Mouse (Mus musculus): ENCODE measurements around the gene Tjp2. TPM values are rescaled to one million over a fixed set of nuclear protein-coding genes. Genes with fewer than 3 reads are reported as not detected.
"Not testable (repeated sequence)": the region's sequence is repeated elsewhere in the genome, so short reads cannot be mapped to it uniquely, and the experiment has no call there.

Tjp2 gene
- total RNA-seq, 4 experiments from 2014 or later: 7.2 to 14.6 (median 10.7) TPM

DNA sequence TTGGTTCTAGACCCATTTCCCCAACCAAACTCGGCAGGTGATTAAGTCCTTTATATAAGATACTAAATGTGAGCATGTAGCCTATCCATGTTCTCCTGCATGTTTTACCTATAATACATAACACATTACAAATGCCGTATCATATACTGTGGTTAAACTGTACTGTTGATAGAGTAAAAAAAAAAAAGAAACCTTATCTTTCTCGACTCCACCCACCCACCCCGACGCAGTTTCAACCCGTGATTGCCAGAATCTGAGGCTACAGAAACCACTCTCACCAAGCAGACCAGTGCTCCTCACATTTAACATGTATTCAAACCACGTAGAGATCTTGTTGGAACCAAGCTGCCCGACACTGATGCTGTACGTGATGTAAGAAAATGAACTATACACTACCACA is 102.2 kb downstream of the Tjp2 start:
- DNase-seq: no peak

DNA sequence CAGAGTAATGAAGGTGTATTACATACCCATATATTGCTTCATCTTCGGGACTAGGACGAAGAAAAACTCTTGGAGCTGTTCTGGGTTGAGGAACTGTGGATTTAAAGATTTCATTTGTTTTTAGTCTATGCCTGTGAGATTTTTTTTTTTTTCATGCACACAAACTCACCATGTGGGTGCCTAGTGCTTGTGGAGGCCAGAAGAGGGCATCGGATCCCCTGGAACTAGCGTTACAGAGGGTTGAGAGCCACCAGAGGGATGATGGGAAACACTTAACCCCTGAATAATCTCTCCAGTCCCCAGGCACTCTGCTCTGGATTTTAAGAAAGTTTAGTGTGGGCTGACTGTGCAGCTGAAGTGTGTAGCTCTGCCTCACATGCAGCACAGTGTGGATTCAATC is 104.0 kb downstream of the Tjp2 start:
- no peak for DNase-seq

DNA sequence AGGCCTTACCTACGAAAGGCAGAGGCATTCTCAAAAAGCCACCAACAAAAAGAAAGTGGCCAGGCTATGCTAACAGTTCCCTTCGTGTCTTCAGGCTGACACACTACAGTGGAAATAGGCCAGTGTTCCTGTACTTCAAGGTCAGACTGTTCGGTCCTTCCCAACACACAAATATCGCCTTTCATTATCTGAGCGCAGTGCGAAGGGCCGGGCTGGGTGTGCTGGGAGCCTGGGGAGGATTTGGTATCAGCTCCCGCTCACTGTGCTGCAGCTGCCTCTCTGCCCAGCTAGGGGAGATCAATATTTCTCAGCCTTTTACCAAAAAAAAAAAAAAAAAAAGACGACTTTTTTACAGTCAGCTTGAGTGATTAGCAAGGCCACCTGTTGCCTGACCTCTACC is 106.1 kb downstream of the Tjp2 start:
- no peak for DNase-seq

DNA sequence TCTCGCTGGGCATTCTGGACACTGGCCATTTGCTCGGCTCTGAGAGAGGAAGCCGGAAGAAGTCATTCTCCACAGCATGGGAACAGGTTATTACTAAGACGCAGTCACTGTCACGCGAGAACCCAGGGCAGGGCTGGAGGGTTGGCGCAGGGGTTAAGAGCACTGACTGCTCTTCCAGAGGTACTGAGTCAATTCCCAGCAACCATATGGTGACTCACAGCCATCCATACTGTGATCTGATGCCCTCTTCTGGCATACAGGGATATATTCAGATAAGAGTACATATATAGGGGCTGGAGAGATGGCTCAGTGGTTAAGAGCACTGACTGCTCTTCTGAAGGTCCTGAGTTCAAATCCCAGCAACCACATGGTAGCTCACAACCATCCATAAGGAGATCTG is 113.2 kb downstream of the Tjp2 start:
- DNase-seq: no peak

DNA sequence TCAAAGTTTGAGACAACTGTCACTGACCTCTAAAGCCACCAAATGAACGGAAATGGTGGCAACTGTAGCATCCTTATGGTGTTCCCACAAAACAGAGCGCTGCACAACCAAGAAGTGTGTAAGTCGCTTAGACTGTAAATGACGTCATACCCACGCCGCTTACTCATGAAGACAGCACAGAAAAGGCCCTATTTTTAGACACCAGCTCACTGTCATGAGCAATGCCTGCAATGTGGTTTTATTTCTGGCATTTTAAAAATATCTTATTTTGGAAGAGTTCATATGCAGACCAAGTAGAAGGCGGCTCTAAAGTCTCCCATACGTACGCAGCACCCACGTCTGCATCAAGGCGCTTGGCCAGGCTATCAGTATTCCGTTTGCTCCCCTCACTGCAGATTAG is 117.1 kb downstream of the Tjp2 start:
- DNase-seq: no peak

DNA sequence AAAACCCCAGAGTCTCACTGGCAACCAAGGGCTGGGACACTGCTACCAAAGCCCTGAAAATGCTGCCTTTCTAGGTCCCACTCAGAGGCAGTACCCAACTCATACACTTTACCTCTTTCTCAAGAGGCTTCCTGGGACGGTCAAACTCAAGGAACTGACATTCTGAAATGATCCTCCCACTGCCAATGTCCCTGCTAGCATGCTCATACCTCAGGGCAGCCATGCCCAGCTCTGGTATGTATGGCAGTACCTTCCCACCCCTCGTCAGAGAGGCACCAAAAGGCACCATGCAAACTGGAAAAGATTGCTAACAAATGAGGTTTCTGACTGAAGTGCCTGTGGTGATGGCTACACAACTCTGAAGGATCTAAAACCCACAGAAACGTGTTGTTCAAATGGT is 121.0 kb downstream of the Tjp2 start:
- DNase-seq: no peak

DNA sequence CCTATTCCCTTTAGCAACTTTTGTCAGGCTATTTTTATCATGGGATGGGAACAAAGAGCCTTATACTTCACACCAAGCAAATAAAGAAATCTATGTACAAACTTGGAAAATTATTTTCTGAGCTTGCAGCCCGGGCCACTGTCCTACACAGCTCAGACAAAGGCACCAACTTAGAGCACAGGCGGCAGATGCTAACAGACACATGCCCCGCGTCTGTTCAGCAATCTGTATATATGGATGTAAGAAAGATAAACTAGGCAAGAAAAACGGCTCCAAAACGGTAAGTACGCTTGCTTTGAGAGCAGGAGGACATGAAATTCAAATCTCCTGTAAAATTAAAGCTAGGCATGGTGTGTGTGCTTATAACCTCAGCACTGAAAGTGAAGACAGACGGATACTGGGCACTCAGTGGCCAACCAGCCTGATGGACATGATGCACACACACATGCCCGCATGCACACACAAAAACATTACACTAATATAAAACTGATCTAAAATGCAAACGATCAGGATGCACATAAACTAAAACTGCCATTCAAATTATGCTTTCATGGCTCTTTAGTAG is 122.2 kb downstream of the Tjp2 start:
- no peak for DNase-seq

DNA sequence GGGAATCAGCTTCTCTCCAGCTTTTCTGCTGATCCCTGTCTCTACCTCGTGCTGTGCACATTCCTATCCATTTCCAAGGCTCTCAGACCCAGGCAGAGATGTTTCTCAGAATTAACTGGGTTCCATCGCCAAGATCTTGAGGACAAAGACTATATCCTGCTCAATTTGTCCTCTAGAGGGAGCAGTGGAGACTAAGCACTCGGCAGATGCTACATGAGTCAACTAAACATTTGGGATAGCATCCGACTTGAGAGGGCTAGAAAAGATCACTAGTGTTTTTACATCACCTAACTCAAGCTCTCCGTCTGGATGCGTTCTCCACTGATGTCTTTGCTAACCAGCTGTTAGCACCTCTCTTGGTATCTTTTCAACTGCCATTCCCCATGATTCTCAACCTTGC is 123.6 kb downstream of the Tjp2 start:
- DNase-seq: no peak

DNA sequence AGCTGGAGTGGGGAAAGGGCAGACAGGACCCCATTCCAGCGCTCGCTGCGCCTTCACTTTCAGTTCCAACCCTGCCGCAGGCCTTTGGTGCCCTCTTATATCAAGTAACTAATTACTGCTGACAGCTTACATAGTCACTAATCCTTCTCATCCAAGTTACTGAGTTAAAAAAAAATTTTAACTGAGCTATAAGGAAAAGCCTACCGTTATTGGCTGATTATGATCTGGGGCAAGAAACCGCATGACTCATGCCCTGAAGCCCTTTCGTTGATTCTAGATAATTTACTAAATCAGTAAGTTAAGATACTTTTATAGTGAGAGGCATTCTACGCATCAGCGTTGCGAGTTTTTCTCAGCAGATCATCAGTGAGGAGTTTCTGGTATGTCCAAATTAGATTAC is 126.1 kb downstream of the Tjp2 start:
- no peak for DNase-seq

DNA sequence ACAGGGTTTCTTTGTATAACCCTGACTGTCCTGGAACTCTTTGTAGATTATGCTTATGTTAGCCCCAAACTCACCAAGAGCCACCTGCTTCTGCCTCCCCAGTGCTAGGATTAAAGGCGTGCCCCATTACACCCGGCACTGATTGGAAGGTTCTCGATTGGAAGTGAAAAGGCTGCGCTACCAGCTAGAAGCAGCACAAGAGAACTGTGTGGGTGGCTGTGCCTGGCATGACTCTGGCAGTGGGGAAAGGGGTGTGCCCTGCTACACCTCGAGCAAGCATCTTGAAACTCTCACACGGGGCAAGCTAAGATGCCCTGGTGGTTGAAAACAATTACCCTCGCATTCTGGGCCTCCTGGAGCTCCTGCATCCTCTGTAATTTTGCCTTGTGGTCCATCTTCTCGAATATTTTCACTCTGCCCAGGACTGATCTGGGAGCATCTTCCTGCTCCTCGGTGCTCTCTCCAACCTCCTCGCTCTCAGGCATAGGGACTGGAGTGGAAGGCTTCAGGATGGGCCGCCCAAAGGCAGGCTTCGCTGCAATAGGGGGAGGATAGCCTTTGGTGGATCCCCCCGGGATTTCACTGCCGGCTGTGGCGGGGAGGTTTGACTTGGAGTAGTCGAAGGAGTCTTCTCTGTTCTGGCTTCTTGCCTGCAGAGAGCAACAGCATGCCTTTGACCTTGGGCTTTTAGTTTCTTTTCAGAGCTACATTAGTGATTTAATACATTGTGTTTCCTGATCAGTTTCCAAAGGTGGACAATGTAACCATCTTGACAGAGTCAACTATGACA is 127.0 kb downstream of the Tjp2 start:
- DNase-seq: no peak

DNA sequence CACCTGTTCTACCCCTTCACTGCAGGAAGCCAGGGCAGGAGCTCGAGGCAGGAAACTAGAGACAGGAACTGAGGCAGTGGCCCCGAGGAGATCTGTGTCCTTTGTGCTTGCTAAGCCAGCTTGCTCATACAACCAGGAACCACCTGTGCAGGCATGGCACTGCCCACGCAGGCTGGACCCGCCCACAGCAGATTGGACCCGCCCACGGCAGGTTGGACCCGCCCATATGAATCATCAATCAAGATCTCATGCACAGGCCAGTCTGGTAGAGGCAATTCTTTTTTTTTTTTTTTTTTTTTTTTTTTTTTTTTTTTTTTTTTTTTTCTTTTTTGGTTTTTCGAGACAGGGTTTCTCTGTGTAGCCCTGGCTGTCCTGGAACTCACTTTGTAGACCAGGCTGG is 132.8 kb downstream of the Tjp2 start:
- not testable (repeated sequence) for DNase-seq

DNA sequence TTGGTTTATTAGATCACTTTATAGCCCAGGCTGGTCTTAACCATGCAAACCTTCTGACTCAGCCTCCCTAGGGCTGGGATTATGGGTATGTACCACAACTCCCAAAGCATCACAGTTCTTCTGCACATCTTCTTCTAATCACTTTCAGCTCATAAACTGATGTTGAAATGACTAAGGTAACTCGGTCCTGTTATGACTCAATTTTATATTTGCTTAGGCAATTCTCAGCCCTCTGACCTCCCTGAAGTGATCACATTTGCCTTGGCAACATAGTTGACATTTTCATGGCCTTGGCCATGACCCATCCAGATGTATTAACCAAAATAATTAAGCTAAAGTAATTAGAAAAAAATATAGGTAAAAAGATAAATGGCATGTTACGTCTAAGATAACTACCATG is 134.5 kb downstream of the Tjp2 start:
- DNase-seq: no peak

DNA sequence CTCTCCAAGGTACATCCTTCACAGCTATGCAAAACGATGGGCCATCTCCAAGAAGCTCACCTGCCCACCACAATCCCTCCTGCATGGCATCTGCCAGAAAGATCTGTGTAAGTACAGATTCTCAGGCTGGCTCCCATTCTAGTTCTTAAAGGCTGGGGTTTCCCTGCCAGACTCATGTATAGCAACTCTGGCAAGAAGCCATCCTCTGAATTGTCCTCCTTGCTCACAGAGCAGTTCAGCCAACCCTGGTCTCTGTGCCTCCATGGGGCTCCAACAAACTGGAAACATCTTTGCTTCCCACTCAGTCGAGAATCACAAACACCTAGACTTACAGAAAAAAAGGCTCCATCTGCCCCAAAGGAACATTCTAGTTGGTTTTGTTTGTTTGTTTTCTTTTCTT is 139.5 kb downstream of the Tjp2 start:
- no peak for DNase-seq

DNA sequence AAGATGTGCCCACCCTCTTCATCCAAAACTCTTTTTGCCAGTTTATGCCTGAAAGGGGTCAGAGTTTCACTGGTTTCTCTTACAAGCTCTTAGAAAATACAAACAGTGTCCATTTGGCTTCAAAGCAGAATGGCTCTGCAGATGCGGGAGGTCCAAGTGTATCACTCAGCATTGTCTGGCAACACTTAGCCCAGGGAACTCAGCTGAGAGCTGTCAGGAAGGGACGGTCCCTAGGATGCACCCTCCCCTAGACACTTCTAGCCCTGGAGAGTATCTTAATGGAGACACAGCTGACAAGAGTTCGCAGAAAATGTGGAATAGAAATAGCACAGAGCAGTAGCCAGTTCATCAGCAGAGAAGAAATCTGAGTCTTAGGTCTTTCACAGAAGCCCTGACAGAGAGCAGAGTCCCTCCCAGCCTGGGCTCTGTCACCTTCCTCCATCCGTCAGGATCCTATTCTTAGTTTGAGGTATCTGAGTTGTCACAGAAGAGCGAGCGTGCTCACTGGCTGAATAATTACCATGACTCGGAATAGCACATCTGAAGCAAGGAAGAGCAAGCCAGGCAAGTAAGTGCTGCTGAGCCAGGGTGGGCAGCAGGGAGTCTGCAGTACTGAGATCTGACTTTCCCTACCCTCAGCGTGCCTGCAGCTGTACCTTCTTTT is 144.3 kb downstream of the Tjp2 start:
- DNase-seq: no peak

DNA sequence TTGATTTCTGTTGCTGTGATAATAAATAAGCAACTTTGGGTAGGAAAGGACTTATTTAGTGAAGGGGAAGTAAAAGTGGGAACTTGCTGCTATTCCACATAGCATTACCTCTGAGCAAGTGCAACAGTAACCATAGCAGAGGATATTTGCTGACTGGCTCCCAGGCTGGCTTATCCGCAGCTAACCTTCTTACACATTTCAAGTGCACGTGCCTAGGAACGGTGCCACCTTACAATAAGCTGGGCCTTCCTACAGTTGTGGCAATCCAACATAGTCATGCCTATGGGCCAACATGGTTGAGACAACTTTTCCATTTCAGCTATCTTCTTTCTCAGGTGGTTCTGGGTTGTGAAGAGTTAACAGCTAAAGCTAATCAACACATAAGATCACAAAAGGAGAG is 147.2 kb downstream of the Tjp2 start:
- no peak for DNase-seq

DNA sequence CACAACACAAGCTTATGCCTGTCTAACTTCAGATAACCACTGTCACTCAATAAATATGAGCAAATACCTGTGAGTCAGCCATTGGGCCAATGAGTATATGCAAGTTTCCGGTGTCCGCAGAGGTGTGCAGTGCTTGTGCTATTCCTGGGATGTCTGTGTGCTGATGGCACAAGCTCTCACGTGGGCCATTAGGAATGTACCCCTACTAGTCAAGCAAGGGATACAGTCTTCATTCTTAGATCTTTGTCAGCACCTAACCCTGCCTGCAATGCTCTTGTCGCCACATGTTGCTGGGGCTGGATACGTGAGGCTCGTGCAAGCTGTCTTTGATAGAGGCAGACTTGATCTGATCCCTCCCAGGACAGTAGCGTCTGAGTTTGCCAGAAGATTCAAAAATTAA is 148.3 kb downstream of the Tjp2 start:
- no peak for DNase-seq

DNA sequence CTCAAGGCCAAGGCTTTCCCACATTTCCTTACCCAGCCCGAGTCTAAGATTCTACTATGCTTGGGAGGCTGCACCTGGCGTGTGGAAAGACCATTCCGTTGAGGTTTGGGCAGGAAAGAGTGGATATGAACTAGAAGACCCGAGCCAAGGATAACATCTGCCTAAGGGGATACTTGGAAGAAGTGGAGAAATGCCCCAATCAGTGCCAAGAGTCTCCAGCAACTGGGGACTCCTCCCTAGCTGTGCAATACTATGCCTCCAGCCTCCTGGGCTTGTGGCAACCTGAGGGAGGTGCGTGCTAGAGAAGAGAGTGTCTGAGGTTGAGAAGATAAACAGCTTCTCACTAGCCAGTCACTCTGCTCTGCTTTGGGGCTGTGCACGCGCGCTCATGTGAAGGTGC is 148.9 kb downstream of the Tjp2 start:
- no peak for DNase-seq

DNA sequence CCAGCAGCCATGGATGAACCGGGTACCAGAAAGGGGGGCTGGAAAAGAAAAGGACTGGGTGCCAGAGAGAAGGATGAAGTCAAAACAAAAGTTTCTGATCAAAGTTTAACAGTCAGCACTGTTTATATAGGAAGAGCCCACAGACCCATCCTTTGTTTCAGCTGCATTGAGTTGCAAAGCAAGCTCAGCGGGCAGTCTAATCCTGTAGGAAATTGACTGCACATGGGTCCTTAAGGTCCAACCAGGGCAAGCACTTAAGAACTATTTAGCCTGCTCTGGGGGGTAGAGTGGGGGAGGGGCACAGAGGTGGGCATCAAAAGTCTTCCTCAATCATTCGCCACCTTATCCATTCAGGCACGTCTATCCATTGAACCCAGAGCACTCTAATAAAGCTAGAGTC is 151.7 kb downstream of the Tjp2 start:
- no peak for DNase-seq

DNA sequence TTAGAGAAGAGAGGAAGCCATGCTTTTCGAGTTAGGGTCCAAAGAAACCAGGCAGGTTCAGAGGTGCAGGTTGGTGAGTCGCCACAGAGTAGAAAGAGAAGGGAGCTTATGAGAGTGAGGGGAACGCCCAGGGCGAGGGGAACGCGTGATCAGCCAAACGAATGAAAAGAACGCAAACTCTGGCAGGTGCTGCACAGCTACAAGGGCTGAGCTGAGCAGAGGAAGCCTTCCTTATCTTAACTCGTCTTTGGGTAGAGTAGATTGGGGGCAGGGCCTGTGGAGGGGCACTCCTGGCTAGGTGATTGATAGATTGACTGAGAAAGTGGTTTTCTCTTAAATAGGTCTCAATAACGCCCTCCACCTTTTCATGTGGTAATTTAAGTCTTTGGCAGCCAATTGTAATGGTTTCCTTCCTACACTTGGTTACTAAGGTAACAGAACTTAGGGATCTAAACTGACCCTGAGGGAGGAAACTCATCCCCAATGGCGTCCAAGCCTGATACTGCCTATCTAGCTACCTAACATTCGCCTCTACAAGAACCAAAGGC is 160.4 kb downstream of the Tjp2 start:
- no peak for DNase-seq

DNA sequence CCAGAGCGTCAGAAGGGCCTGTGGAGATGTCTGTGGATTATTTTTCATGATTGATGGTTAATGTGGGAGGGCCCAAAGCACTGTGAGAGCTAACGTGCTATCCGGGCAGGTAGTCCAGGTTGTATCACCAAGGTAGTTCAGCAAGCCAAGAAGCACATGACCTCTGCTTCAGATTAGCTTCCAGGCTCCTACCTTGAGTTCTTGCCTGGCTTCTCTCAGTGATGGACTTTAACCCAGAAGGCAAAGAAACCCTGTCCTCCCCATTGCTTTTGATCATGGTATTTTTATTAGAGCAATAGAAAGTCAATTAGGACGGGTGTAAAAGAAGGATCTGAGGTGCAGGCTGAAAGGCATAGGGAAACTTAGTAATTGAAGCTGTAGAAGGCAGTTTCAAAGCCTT is 161.2 kb downstream of the Tjp2 start:
- no peak for DNase-seq

DNA sequence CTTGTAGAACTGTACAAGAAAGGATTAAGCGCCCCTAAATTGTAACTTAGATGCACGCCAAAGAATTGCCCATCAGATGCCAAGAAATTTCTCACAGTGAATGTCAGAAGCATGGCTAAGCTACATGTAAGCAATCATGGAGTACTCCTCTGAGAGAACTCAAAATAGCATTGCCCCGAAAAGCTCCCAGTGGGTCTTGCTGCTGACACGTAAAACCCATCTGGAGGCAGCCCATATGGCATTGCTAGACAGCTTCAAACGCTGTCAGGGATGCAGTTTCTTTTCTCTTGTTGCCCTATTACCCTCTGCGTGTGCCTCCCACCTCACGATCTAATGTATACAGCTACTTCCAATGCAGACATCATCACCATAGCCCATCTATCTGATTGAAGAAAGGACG is 166.0 kb downstream of the Tjp2 start:
- no peak for DNase-seq

DNA sequence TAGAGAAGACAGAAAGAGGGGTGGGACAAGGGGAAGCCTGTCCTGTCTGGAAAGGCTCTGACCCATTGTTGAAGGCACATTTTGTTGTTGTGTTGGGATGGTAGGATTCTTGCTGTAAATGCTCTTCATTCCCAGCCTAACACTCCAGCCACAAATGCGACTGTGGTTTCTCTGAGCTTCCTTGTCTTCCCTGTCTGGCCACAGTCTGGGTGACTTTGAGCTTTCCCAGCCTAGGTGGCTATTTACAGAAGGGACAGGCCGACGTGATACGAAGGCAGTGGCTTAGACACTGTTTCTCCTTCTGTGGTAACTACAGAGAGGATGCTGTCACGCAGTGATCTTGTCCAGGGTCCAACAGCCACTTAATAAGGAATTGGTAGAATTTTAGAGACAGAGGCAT is 166.8 kb downstream of the Tjp2 start:
- no peak for DNase-seq

DNA sequence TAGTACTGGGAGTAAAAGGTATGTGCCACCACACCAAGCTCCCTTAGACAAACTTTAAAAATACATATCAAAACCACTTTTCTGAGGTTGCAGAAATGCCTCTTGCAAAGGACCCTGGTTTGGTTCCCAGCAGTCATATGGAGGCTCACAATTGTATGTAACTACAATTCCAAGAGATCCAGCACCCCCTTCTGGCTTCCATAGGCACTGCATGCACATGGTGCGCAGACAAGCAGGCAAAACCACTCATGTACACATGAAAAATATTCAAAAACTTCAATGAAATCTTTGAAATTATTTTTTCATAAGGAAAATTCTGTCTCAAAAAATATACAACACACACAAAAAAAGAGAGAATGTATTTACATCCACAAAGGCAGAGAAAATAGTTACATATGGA is 167.9 kb downstream of the Tjp2 start:
- no peak for DNase-seq

DNA sequence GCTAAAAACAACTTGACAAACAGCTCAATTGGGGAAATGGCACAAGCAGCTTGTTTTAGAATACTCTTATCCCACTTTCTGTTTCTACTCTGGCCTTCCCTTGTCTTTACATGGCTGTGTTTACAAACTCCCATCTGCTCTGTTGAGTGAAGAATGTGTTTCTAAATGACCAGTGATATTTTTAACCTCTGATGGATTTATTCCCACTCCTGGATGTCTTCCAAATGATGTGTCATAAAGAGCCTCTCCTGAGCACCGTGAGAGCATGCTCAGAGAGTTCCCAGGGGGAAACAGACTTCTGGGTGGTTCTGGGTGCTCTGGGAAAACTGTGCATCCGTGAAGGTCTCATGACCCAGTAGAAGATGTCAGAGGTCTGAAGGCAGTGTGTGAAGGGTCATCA is 169.9 kb downstream of the Tjp2 start:
- DNase-seq: no peak
